Mouse (Mus musculus): Measurements from ENCODE around the gene Ptpn18. TPM values are rescaled to one million over a fixed set of nuclear protein-coding genes. Genes with fewer than 3 reads are reported as not detected.
A peak's percentile ranks its signal among the peaks of the same experiment; 100 is the strongest.

The Ptpn18 gene
- 12.5 and 19.3 TPM in 2 replicates for polyA plus RNA-seq (2015; fragmentation: Nextera tagmentation; extraction: Ambion mirVana)

- peak; percentile 97 for ATAC-seq (ENCODE audit: low FRiP score, low read depth)
- Histone ChIP-seq H3K4me3 (peak within 1 kb of the TSS; percentile 60), H3K9ac (peak within 1 kb of the TSS; percentile 62), H3K9me3 (no peaks in the 10 kb centered on the region), H3K4me1 (peaks cover 10% of the 10 kb centered on the region), H3K4me2 (replicated peaks) (peak within 1 kb of the TSS; percentile 79), H3K27ac (no peak within 1 kb of the TSS), H3K27me3 (peaks cover 52% of the 10 kb centered on the region), H3K36me3 (no peaks in the 10 kb centered on the region)
- under 1% methylated on average over 48 of the region's 48 CpGs for WGBS
Measured at GRCm38 (mm10) chr1:34459284-34460060, at the start of gene Ptpn18. Gene Ptpn18, plus strand, starts transcription at chr1:34459762.

GRCm38 (mm10) chr1:34428466-34428865 is 31.1 kb upstream of the Ptpn18 start:
- Histone ChIP-seq H3K36me3 (peaks cover 30% of the 10 kb centered on the region), H3K27me3 (no peaks in the 10 kb centered on the region), H3K9me3 (peaks cover 54% of the 10 kb centered on the region), H3K4me1 (peaks cover 7% of the 10 kb centered on the region), H3K9ac (no peak overlapping the region), H3K4me3 (no peak overlapping the region), H3K27ac (no peak overlapping the region), H3K4me2 (replicated peaks) (no peak overlapping the region)
- ATAC-seq (ENCODE audit: low FRiP score, low read depth), result no peak
- 98% methylated on average over 2 of the region's 2 CpGs for WGBS

DNA sequence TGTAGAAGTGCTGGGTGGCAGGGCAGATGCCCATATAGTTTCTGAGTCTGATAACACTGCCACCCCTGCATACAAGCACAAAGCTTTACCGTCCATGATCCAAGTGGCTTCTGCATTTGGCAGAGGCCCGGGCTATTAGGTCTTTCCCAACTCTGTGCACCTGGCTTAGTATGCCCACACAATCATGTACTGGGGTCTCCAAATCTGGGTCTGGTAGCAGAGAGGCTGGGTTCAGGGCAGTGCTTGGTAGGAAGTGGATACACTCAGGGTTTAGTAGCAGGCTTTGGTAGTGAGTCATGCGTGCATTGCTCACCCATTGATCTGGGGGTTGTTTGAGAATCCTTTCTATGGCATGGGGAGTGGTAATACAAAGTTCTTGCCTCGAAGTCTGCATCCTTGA is 30.3 kb upstream of the Ptpn18 start:
- peaks cover 54% of the 10 kb centered on the region for H3K9me3 ChIP-seq
- no peaks in the 10 kb centered on the region for H3K27me3 ChIP-seq
- H3K4me1 ChIP-seq, result peaks cover 14% of the 10 kb centered on the region
- H3K4me3 ChIP-seq, result no peak overlapping the region
- WGBS, result 91% methylated on average over 4 of the region's 4 CpGs
- peaks cover 30% of the 10 kb centered on the region for H3K36me3 ChIP-seq
- ATAC-seq (ENCODE audit: low FRiP score, low read depth), result no peak
- H3K4me2 ChIP-seq (replicated peaks), result no peak overlapping the region
- no peak overlapping the region for H3K9ac ChIP-seq
- no peak overlapping the region for H3K27ac ChIP-seq

- peaks cover 14% of the 10 kb centered on the region for H3K4me1 ChIP-seq
- H3K27ac ChIP-seq, result no peak overlapping the region
- peaks cover 54% of the 10 kb centered on the region for H3K9me3 ChIP-seq
- H3K9ac ChIP-seq, result no peak overlapping the region
- WGBS, result 98% methylated on average over 3 of the region's 3 CpGs
- no peak overlapping the region for H3K4me3 ChIP-seq
- no peak for ATAC-seq (ENCODE audit: low FRiP score, low read depth)
- peaks cover 30% of the 10 kb centered on the region for H3K36me3 ChIP-seq
- H3K4me2 ChIP-seq (replicated peaks), result no peak overlapping the region
- H3K27me3 ChIP-seq, result no peaks in the 10 kb centered on the region
Measured at GRCm38 (mm10) chr1:34430981-34431380, 28.6 kb upstream of the Ptpn18 start.

- no peak for ATAC-seq (ENCODE audit: low FRiP score, low read depth)
Measured at GRCm38 (mm10) chr1:34431431-34431830, 28.1 kb upstream of the Ptpn18 start.

GRCm38 (mm10) chr1:34432411-34432775 is 27.2 kb upstream of the Ptpn18 start:
- Histone ChIP-seq H3K36me3 (peaks cover 38% of the 10 kb centered on the region), H3K4me3 (peak overlapping the region; percentile 47), H3K9me3 (peaks cover 43% of the 10 kb centered on the region), H3K27me3 (no peaks in the 10 kb centered on the region), H3K9ac (peak overlapping the region; percentile 65; the same call in 1 of the 2 replicates), H3K27ac (peak overlapping the region; percentile 74; the same call in 1 of the 2 replicates), H3K4me2 (replicated peaks) (peak overlapping the region; percentile 66), H3K4me1 (peaks cover 14% of the 10 kb centered on the region)
- ATAC-seq (ENCODE audit: low FRiP score, low read depth), result no peak
- 52% methylated on average over 13 of the region's 13 CpGs for WGBS

More at GRCm38 (mm10) chr1:34431431-34431830, 28.1 kb upstream of the Ptpn18 start:
- Histone ChIP-seq H3K4me2 (replicated peaks) (no peak overlapping the region), H3K4me3 (no peak overlapping the region), H3K9ac (no peak overlapping the region), H3K27ac (no peak overlapping the region), H3K9me3 (peaks cover 51% of the 10 kb centered on the region), H3K36me3 (peaks cover 30% of the 10 kb centered on the region), H3K27me3 (no peaks in the 10 kb centered on the region), H3K4me1 (peaks cover 14% of the 10 kb centered on the region)
- WGBS, result 96% methylated on average over 9 of the region's 9 CpGs

DNA sequence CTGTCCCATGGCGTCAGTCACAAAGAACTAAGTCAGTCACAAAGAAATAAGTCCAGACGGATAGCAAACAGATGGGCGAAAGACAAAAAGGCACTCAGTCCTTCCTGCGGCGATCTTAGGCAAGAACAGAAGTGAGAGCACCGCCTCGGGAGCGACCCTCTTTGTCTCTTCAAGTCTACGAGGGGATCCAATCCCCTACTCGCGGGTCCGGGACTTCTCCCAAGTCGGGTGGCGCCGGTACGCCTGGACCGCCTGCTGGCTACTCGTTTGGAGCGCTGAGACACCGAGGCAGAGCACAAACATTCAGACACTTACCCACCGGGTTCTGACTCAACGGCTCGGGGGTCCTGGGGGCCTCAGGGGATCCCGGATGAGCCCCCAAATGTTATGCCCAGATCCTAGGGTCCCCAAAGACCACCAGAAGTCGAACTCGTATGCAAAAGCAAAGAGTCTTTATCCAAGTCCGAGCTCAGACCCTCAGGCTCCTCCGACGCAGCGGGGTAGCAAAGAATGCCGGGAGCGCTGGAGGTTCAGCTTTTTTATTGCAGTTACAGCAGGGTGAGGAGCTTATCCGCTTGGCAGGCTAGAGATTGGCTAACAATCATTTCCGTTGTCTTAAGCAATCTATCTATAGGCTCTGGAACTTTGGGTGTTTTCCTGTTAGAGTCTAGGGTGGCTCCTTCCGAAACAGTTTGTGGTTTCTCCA is 26.6 kb upstream of the Ptpn18 start:
- WGBS, result 13% methylated on average over 35 of the region's 35 CpGs
- H3K4me2 ChIP-seq (replicated peaks), result peak overlapping the region; percentile 66
- H3K9ac ChIP-seq, result peak overlapping the region; percentile 65
- H3K9me3 ChIP-seq, result peaks cover 39% of the 10 kb centered on the region
- peaks cover 14% of the 10 kb centered on the region for H3K4me1 ChIP-seq
- peak; percentile 16; the same call in 1 of the 2 replicates for ATAC-seq (ENCODE audit: low FRiP score, low read depth)
- H3K36me3 ChIP-seq, result peaks cover 39% of the 10 kb centered on the region
- peak overlapping the region; percentile 74 for H3K27ac ChIP-seq
- H3K27me3 ChIP-seq, result no peaks in the 10 kb centered on the region
- H3K4me3 ChIP-seq, result peak overlapping the region; percentile 47

GRCm38 (mm10) chr1:34433891-34434521 is 25.6 kb upstream of the Ptpn18 start:
- Histone ChIP-seq H3K4me1 (peaks cover 19% of the 10 kb centered on the region), H3K4me3 (peak overlapping the region; percentile 64), H3K36me3 (peaks cover 39% of the 10 kb centered on the region), H3K27me3 (no peaks in the 10 kb centered on the region), H3K4me2 (replicated peaks) (peak overlapping the region; percentile 66), H3K9ac (peak overlapping the region; percentile 25), H3K27ac (peak overlapping the region; percentile 61), H3K9me3 (peaks cover 34% of the 10 kb centered on the region)
- no peak for ATAC-seq (ENCODE audit: low FRiP score, low read depth)
- WGBS, result 15% methylated on average over 19 of the region's 19 CpGs

DNA sequence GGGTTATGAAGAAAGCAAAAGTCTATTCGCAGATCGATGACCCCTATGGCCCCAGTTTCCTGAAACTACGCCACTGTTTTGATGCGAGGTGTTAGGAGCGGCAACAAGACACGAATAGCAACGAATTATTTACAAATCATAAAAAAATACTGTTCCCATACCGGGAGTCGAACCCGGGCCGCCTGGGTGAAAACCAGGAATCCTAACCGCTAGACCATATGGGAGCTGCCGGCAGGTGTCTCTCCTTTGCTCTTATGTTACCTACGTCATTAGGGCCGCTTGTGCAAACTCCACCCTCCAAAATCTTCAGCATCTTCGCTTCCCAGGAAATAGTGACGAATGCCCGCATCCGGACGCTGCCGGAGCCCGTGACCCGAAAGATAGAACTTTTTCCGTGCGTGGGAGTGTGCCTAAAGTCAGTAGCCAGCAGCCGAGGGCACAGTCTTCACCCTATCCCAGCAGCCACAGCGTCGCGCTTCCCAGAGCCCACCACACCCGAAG is 24.9 kb upstream of the Ptpn18 start:
- Histone ChIP-seq H3K9me3 (peaks cover 27% of the 10 kb centered on the region), H3K4me3 (peak overlapping the region; percentile 64), H3K4me1 (peaks cover 19% of the 10 kb centered on the region), H3K36me3 (peaks cover 33% of the 10 kb centered on the region), H3K4me2 (replicated peaks) (peak overlapping the region; percentile 66), H3K9ac (peak overlapping the region; percentile 71), H3K27ac (peak overlapping the region; percentile 78), H3K27me3 (no peaks in the 10 kb centered on the region)
- WGBS, result under 1% methylated on average over 30 of the region's 30 CpGs
- ATAC-seq (ENCODE audit: low FRiP score, low read depth), result peak; percentile 8; the same call in 1 of the 2 replicates

DNA sequence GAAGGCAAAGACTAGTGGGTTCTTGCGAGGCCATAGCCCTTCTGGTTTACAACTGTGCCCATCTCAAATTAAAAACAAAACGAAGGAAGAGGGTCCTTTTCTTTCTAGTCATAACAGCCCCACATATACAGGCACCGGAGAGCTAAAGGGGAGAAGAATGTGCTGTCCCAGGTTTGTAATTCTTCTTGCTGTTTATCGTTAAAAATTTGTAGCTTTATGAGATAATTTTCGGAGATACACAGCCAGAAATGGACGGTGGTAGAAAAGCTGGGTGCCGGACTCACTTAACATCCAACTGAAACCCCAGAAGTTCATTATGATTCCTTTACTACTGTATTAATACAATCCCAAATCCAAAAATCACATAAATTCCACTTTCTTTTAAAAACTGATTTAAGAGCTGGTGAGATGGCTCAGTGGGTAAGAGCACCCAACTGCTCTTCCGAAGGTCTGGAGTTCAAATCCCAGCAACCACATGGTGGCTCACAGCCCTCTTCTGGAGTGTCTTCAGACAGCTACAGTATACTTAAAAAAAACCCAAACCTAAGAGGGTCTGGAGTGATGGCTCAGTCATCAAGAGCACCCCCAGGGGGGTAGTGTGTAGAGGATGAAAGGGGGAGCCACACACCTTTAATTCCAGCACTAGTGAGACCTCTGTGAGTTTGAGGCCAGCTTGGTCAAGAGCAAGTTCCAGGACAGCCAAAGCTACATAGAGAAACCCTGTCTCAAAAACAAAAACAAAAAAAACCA is 24.0 kb upstream of the Ptpn18 start:
- peaks cover 24% of the 10 kb centered on the region for H3K4me1 ChIP-seq
- H3K27me3 ChIP-seq, result no peaks in the 10 kb centered on the region
- peak overlapping the region; percentile 64 for H3K4me3 ChIP-seq
- 25% methylated on average over 8 of the region's 8 CpGs for WGBS
- H3K9ac ChIP-seq, result peak overlapping the region; percentile 71
- H3K4me2 ChIP-seq (replicated peaks), result peak overlapping the region; percentile 66
- H3K9me3 ChIP-seq, result peaks cover 19% of the 10 kb centered on the region
- ATAC-seq (ENCODE audit: low FRiP score, low read depth), result no peak
- peaks cover 25% of the 10 kb centered on the region for H3K36me3 ChIP-seq
- peak overlapping the region; percentile 78 for H3K27ac ChIP-seq

- no peak overlapping the region for H3K4me3 ChIP-seq
- H3K27me3 ChIP-seq, result no peaks in the 10 kb centered on the region
- peaks cover 30% of the 10 kb centered on the region for H3K4me1 ChIP-seq
- ATAC-seq (ENCODE audit: low FRiP score, low read depth), result no peak
- peaks cover 11% of the 10 kb centered on the region for H3K9me3 ChIP-seq
- no peak overlapping the region for H3K4me2 ChIP-seq (replicated peaks)
- H3K9ac ChIP-seq, result no peak overlapping the region
- no peak overlapping the region for H3K27ac ChIP-seq
- 82% methylated on average over 3 of the region's 3 CpGs for WGBS
- peaks cover 17% of the 10 kb centered on the region for H3K36me3 ChIP-seq
Measured at GRCm38 (mm10) chr1:34436374-34436773, 23.2 kb upstream of the Ptpn18 start.

Data from limb, embryonic 13.5 days (tissue).